Mouse (Mus musculus) heart, adult 18-20 months (tissue): ENCODE measurements around the gene Marcks. TPM values are rescaled to one million over a fixed set of nuclear protein-coding genes. Genes with fewer than 3 reads are reported as not detected.
"Not testable (repeated sequence)": the region's sequence is repeated elsewhere in the genome, so short reads cannot be mapped to it uniquely, and the experiment has no call there.

Experiments used
- DNase-seq, 2 experiments: peaks; one replicate each; pipeline ENCODE4 v3.0.0; 2021 to 2022; ENCODE audit warnings: mixed read lengths in 1 of 2
- total RNA-seq, 2 experiments: library from RNA; stranded (reverse); gene quantifications; 2 replicates each; pipeline ENCODE4 v1.2.3; 2021

The Marcks gene
- total RNA-seq, 2 experiments from 2014 or later, result 31.1 to 31.3 TPM

GRCm38 (mm10) chr10:37136981-37137518 is 1.7 kb downstream of the Marcks start:
- peak; percentile 93 for DNase-seq

DNA sequence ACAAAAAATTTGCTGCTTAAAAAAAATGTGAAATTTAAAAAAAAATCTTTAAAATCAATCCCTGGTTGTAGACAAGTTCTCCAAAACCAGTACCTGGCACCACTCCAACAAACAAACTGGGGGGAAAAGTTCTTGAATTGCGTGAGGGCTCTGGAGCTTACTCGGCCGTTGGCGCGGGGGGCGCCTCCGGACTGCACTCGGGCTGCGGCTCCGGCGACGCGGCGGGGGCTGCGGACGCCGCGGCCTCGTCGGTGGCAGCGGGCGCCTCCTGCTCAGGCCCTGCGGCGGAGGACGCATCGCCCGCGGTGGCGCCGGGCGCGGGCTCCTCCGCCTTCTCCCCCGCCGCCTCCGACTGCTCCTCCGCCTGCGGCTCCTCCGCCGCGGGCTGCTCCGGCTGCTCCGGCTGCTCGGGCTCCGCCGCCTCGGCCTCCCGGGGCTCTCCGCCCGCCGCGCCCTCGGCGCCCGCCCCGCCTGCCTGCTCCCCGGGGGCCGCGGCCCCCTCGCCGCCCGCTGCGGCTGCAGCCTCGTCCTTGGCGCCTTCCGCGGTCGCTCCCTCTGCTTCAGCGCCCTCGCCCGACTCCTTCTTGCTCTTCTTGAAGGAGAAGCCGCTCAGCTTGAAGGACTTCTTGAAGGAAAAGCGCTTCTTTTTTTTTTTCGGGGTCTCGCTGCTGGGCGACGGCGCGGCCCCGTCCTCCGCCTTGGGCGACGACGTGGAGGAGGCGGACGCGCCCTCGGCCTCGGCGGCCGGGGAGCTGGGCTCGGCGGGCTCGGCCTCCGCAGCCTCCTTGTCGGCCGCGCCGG is 2.6 kb downstream of the Marcks start:
- DNase-seq, result peak; percentile 66 to 80

GRCm38 (mm10) chr10:37133876-37134708 is 4.6 kb downstream of the Marcks start:
- DNase-seq, result no peak

- no peak for DNase-seq
These were observed 6.0 kb downstream of the Marcks start for GRCm38 (mm10) chr10:37132671-37133070.

- no peak for DNase-seq
These were observed 9.1 kb downstream of the Marcks start for GRCm38 (mm10) chr10:37129652-37130051.

- no peak for DNase-seq
These were observed 23.4 kb downstream of the Marcks start for GRCm38 (mm10) chr10:37115329-37115728.

- no peak for DNase-seq
These were observed 25.9 kb downstream of the Marcks start for GRCm38 (mm10) chr10:37112812-37113211.

DNA sequence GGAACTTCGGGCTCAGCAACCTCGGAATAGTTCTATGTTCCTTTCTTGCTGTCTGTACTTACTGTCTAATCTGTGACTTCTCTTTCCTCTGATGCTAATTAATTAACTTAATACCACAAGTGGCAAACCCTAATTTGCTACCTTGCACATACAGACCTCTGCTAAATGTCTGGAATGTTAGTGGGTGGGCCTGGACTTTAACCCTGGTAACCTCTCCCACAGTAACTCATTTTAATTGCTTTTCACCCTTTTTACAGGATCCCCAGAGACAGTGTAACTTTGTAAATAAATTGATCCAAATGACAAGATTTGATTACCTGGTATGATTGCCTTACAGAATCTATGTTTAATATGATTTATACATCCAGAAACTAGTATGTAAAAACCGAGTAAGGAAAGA is 26.4 kb downstream of the Marcks start:
- DNase-seq, result no peak

- DNase-seq, result no peak
These were observed 27.3 kb downstream of the Marcks start for GRCm38 (mm10) chr10:37111432-37111831.

DNA sequence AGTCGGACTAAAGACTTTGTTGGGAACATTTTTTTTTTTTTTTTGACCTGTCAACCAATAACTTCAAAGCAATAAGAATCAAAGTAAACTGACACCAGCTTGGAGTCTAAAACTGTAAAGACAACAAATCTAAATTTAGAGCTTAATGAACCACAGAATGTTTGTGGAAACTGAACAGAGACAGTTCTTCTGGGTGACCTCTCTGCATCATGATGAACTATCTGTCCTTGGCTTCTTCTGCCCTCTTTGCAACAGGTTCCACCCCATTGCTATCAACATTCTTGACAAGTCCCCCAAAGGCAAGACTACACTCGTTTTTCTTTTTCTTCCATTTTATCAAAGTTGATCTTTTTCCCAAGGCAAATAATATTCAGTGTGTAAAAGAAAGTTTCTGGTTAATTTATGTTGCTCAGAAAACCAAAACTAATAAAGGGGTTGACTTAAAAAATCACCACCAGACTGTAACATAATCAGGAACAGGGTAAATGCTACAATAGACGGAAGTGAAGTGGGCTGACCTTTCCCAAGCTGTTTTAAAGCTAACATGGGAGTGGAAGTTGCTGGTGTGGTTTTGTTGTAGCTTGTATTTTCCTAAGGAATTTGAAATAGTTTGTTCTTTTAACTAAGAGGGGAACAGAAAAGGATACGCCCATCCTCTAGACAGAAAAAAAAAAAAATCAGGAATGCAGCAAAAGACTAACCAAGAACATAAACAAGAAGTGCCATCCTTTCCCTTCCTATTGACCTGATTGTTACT is 31.7 kb downstream of the Marcks start:
- DNase-seq, result peak; percentile 10 to 49

DNA sequence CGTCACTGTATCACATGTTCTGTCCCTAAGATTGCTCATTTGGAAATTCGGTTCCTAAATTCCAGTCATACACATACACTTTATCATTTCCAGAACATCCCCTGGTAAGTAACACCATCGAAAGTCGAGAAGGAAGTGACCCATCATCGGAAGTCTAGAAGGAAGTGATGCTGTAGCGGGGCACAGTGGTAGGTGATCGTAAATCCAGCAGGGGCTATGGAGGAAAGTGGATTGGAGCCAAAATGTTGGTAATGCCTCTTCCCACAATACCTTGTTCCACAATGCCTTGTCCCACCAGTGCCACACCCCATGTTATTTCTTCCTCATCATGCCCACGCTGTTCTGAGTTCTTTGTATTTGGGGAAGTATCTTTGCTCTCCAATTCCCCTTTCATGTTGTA is 32.4 kb downstream of the Marcks start:
- DNase-seq, result no peak

DNA sequence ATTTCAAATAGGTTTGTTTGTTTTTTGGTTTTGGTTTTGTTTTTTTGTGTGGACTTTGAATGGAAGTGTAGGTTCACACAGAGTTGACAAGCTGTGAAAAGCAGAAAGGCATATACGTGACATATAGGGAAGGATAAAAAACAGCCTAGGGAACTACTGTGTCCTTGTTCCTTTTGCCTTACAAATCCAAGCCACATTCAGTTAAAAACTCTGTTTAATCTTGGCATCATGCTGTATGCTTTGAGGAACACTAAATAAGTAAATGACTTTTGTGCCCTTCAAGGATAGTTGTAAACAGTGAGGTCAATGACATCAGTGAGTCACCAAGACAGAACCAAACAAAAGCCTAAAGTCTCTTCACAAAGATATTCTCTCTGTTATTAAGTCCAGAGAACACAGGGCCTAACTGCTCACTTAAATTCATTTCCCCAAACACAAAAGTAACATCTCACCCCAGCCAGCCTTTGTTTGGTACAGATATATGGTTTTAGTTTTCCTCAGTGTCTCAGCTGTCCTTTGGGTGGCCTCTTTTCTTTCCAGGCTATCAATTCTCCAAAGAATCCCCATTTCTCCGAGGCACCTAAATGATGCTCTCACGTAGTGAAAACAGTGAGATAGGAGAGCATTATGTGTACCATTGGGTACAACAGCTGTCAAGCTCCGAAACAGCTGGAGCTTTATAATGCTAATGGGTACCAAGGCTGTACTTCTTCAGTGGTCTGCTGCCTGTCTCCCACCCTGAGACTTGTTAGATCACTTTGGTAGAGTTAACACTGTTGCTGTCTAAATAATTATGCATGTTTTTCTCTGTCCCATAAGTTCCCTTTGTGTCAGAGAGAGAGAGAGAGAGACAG is 36.3 kb downstream of the Marcks start:
- no peak for DNase-seq

- no peak for DNase-seq
These were observed 37.0 kb downstream of the Marcks start for GRCm38 (mm10) chr10:37101733-37102132.

- DNase-seq, result no peak
These were observed 42.2 kb downstream of the Marcks start for GRCm38 (mm10) chr10:37096529-37096928.

DNA sequence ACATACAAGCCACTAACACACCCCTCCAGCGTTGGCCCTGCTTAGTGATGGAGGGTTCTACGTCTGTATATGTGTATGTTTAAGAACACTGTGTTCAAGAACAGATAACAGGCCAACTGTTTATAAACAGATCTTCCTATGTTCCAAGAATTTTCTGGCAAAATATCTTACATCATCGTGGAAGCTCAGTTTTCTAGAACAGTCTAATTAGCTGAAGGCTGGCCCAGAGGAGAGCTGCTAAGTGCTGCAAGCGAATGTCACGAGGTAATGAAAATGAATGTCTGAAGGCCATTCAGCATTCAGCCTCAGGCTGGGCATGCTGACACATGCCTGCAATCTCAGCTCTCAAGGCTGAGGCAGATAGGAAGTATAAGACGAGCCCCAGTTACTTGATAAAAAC is 42.9 kb downstream of the Marcks start:
- no peak for DNase-seq

DNA sequence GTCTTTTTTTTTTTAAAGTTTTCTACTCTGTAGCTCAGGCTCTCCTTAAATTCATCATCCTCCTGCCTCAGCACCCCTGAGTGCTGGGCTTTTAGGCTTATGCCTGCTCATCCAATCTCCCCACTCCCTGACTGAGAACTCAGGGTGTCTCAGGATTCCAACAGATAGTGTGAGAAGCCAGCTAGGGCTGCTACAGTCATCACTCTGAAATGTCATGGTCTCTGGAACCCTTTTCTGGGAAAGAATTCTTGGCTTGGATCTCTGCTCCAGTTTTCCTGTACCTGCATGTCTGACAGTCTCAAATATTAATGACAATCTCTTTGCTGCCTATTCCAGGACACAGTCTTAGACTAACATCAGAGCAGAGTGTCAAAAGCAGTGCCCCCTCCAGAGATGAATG is 45.4 kb downstream of the Marcks start:
- DNase-seq, result no peak

- DNase-seq, result no peak
These were observed 48.3 kb downstream of the Marcks start for GRCm38 (mm10) chr10:37090411-37090810.

DNA sequence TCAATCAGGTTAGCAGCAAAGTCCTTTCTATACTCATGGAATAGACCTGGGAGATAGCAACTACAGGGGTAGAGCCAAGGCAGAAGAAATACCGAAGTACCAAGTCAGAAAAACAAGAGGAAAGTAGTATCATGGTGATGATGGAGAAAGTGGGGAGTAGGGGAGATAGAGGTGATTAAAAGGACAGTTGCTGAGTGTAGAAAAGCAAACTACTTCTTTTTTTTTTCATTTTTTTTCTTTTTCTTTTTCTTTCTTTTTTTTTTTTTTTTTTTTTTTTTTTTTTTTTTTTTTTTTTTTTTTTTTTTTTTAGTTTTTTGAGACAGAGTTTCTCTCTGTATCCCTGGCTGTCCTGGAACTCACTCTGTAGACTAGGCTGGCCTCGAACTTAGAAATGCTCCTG is 54.6 kb downstream of the Marcks start:
- not testable (repeated sequence) for DNase-seq
